Mouse (Mus musculus) thymus, postnatal 10 days (tissue): ENCODE results near the gene Fbxo30.
"Not testable (repeated sequence)": the region's sequence is repeated elsewhere in the genome, so short reads cannot be mapped to it uniquely, and the experiment has no call there.

ENCODE experiments used
- DNase-seq, 2 experiments: peaks; one replicate each; pipeline ENCODE4 v3.0.0; 2021; ENCODE audit warnings: low spot score in 2 of 2

Gene Fbxo30

GRCm38 (mm10) chr10:11280578-11281463 lies at the start of gene Fbxo30:
Gene Fbxo30, plus strand, starts transcription at chr10:11281330.
- peak; percentile 74 to 82 for DNase-seq

- DNase-seq = no peak
Measured at GRCm38 (mm10) chr10:11233208-11233607, 47.9 kb upstream of the Fbxo30 start.

- DNase-seq = not testable (repeated sequence)
Measured at GRCm38 (mm10) chr10:11242988-11243387, 38.1 kb upstream of the Fbxo30 start.

- DNase-seq = no peak
Measured at GRCm38 (mm10) chr10:11248210-11248609, 32.9 kb upstream of the Fbxo30 start.

GRCm38 (mm10) chr10:11250247-11250997 lies 30.7 kb upstream of the Fbxo30 start:
- DNase-seq = no peak

- DNase-seq = not testable (repeated sequence)
Measured at GRCm38 (mm10) chr10:11253581-11253980, 27.5 kb upstream of the Fbxo30 start.

- no peak for DNase-seq
Measured at GRCm38 (mm10) chr10:11260119-11260518, 21.0 kb upstream of the Fbxo30 start.

- DNase-seq = not testable (repeated sequence)
Measured at GRCm38 (mm10) chr10:11262292-11262691, 18.8 kb upstream of the Fbxo30 start.

GRCm38 (mm10) chr10:11263795-11264194 lies 17.3 kb upstream of the Fbxo30 start:
- not testable (repeated sequence) for DNase-seq

- no peak for DNase-seq
Measured at GRCm38 (mm10) chr10:11269165-11269564, 12.0 kb upstream of the Fbxo30 start.

- no peak for DNase-seq
Measured at GRCm38 (mm10) chr10:11274431-11274830, 6.7 kb upstream of the Fbxo30 start.

- no peak for DNase-seq
Measured at GRCm38 (mm10) chr10:11280235-11280577, 924 bp upstream of the Fbxo30 start.

GRCm38 (mm10) chr10:11281498-11282305 lies 572 bp downstream of the Fbxo30 start:
- peak; percentile 17 to 32 for DNase-seq

GRCm38 (mm10) chr10:11282306-11282631 lies 1.1 kb downstream of the Fbxo30 start:
- DNase-seq = no peak

GRCm38 (mm10) chr10:11298418-11298817 lies 17.3 kb downstream of the Fbxo30 start:
- no peak for DNase-seq

GRCm38 (mm10) chr10:11305365-11306053 lies 24.4 kb downstream of the Fbxo30 start:
- no peak for DNase-seq

GRCm38 (mm10) chr10:11306054-11306367 lies 24.9 kb downstream of the Fbxo30 start:
- DNase-seq = no peak

GRCm38 (mm10) chr10:11309866-11310265 lies 28.7 kb downstream of the Fbxo30 start:
- no peak for DNase-seq

- DNase-seq = no peak
Measured at GRCm38 (mm10) chr10:11310481-11310880, 29.4 kb downstream of the Fbxo30 start.

- DNase-seq = not testable (repeated sequence)
Measured at GRCm38 (mm10) chr10:11317856-11318454, 36.8 kb downstream of the Fbxo30 start.

- no peak for DNase-seq
Measured at GRCm38 (mm10) chr10:11319446-11319970, 38.4 kb downstream of the Fbxo30 start.
